Mouse (Mus musculus) heart, embryonic 13.5 days (tissue): ENCODE data around the gene Mafg. TPM values are rescaled to one million over a fixed set of nuclear protein-coding genes. Genes with fewer than 3 reads are reported as not detected.

Source experiments
- ATAC-seq: fragments of 200-750 bp; cut with Nextera tagmentation; 2 replicates; pipeline ENCODE4 v1.8.0; 2017; ENCODE audit warnings: moderate TSS enrichment; ENCODE audit not compliant: insufficient number of reproducible peaks, low FRiP score, low TSS enrichment; ENCODE audit errors: extremely low read depth
- H3K27ac ChIP-seq: fragments of 300-500 bp; sonication (generic); replicated peaks from 2 replicates; pipeline ENCODE4 v1.5.1; 2015; ENCODE audit warnings: moderate library complexity, mild to moderate bottlenecking, inconsistent platforms
- H3K27me3 ChIP-seq: fragments of 300-500 bp; sonication (generic); replicated peaks from 2 replicates; pipeline ENCODE4 v1.6.1; 2015; ENCODE audit warnings: mild to moderate bottlenecking, inconsistent platforms
- H3K36me3 ChIP-seq: fragments of 300-500 bp; sonication (generic); 2 replicates; pipeline ENCODE4 v1.6.1; 2015; ENCODE audit warnings: mild to moderate bottlenecking, inconsistent platforms
- H3K4me1 ChIP-seq: fragments of 300-500 bp; sonication (generic); 2 replicates; pipeline ENCODE4 v1.6.1; 2015; ENCODE audit warnings: inconsistent platforms
- H3K4me2 ChIP-seq: fragments of 300-500 bp; sonication (generic); 2 replicates; pipeline ENCODE4 v1.6.1; 2015; ENCODE audit warnings: inconsistent platforms, mild to moderate bottlenecking, moderate library complexity
- H3K4me3 ChIP-seq: fragments of 300-500 bp; sonication (generic); 2 replicates; pipeline ENCODE4 v1.5.1; 2015; ENCODE audit warnings: moderate library complexity, mild to moderate bottlenecking, inconsistent platforms
- H3K9ac ChIP-seq: fragments of 300-500 bp; sonication (generic); 2 replicates; pipeline ENCODE4 v1.6.1; 2015; ENCODE audit warnings: inconsistent platforms, mild to moderate bottlenecking, moderate library complexity
- H3K9me3 ChIP-seq: fragments of 300-500 bp; sonication (generic); 2 replicates; pipeline ENCODE4 v1.6.1; 2016; ENCODE audit warnings: inconsistent platforms
- WGBS: fragments of 180-500 bp; shearing (Covaris S2); methylation state at CpG from one replicate; pipeline ENCODE4 v1.1.7; 2015; ENCODE audit warnings: mixed read lengths; 5-methylcytosine and 5-hydroxymethylcytosine counted together
- polyA plus RNA-seq: library from polyadenylated mRNA; unstranded; fragments of >200 nt; fragmentation: Nextera tagmentation; extraction: Ambion mirVana; gene quantifications from 2 replicates; pipeline ENCODE4 v1.2.1, GENCODE M21; 2015

The Mafg gene
- polyA plus RNA-seq, 1 experiment from 2014 or later: 18.1 TPM

DNA sequence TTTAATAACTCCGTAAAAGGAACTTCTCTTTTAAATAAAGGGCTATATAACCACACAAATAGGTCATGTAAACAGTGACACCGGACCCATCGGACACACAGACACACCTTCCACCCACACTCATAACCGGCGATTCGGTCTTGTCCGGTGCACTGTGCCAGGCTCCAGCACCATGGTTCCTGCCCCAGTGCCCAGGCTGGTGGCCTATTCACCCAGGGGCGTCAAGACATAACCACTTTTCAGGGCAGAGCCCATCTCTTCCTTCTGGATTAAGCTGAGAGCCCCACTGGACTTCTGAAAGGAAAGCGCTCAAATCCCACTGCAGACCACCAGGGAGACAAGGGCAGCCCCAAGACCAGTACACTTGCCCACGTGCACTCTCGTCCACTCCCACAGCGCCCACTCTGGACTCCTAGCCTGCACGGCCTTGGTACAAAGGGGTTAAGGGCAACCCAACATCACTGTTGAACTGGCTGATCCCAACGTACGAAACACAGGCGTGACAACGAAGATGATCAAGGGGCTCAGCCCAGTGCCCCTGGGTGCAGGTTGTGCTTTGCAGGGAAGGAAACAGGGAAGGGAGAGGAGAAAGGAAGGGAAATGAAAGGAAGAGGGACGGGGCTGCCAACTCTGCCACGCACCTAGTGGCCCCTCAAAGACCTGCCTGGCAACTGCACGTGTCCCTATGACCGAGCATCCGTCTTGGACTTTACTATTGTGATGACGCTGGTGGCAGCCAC is 4.6 kb downstream of the Mafg start:
- Histone ChIP-seq H3K9me3 (no peaks in the 10 kb centered on the region), H3K36me3 (peaks cover 30% of the 10 kb centered on the region), H3K4me3 (peak overlapping the region; percentile 93), H3K9ac (peak overlapping the region; percentile 97; the same call in 1 of the 2 replicates), H3K4me1 (peaks cover 52% of the 10 kb centered on the region), H3K27me3 (no peaks in the 10 kb centered on the region), H3K4me2 (peak overlapping the region; percentile 76), H3K27ac (peak overlapping the region; percentile 91; the same call in 1 of the 2 replicates)
- ATAC-seq: no peak
- 93% methylated on average over 23 of the region's 23 CpGs for WGBS

DNA sequence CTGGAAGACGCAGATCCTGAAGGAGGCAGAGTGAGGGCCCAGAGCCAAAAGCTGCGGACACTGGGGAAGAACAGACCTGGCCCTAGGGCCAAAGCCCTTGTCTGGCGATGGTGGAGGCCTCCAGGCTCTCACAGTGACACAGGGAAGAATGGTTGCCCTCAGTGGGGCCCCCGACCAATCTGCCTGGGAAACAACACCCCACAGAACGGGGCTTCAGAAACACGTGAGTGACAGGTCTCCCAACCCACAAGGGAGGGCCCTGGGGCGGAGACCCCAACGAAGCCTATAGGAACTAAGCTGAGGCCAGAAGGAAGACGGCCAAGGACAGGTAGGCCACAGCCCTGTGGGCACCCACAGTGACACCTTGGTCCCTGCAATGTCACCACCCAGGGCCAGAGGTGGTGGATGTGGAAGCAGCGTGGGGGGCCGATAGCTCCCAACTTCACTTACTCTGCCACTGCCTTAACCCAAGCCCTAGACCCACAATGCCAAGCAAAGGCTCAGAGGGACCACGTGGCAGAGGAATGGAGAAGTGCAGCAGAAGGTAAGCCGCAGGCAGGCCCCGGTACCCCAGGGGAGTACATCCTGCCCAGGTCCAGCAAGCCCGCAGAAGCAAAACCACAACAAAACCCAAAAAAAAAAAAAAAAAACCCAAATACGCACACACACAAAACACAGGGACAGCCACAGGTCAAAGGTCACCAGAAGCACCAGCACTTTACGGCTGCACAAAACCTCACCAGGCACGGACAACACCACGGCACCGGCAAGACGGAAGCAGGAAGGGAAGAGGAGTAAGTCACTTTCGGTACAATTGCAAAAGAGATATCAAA is 5.7 kb downstream of the Mafg start:
- H3K9ac ChIP-seq: peak overlapping the region; percentile 24; the same call in 1 of the 2 replicates
- H3K36me3 ChIP-seq: peaks cover 38% of the 10 kb centered on the region
- H3K27me3 ChIP-seq: no peaks in the 10 kb centered on the region
- no peak for ATAC-seq
- peak overlapping the region; percentile 96; the same call in 1 of the 2 replicates for H3K4me2 ChIP-seq
- H3K27ac ChIP-seq: no peak overlapping the region
- no peak overlapping the region for H3K4me3 ChIP-seq
- no peaks in the 10 kb centered on the region for H3K9me3 ChIP-seq
- 84% methylated on average over 22 of the region's 22 CpGs for WGBS
- H3K4me1 ChIP-seq: peaks cover 58% of the 10 kb centered on the region

DNA sequence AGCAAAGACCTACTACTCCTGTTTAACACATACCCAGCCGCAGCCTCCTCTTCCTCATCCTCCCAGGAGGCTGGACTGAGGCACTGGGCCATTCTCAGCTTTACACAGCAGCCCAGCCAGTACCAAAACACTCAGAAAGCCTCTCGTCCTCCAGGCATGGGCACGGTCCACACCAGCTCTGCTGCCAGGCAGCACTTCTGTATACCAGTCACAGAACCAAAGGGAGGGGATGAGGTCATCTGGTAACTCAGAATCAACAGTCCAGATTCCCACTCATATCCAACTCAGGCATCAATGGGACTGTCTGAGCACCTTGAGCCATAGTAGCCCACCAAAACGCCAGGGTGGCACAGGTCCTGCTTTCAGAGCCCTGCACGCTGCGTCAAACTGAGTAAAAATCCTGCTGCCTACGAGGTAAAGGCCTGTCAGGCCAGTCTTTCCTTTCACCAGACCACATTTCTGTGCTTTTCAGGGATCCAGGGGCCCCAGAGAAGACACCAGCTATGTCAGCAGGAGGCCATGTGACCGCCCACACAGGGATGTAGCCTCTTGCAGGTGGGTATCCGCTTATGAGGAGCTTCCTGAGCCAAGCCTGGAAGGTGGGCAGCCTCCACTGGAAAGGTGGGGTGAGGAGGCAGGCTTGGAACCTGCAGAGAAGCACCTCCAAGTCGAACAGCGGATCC is 6.5 kb downstream of the Mafg start:
- Histone ChIP-seq H3K4me1 (peaks cover 52% of the 10 kb centered on the region), H3K9ac (peak overlapping the region; percentile 24; the same call in 1 of the 2 replicates), H3K9me3 (no peaks in the 10 kb centered on the region), H3K4me2 (peak overlapping the region; percentile 96; the same call in 1 of the 2 replicates), H3K27me3 (no peaks in the 10 kb centered on the region), H3K36me3 (peaks cover 46% of the 10 kb centered on the region), H3K27ac (no peak overlapping the region), H3K4me3 (0 out of 2 replicates have a peak overlapping the region, but pooled peaks have one; percentile 1)
- no peak for ATAC-seq
- 85% methylated on average over 11 of the region's 11 CpGs for WGBS

DNA sequence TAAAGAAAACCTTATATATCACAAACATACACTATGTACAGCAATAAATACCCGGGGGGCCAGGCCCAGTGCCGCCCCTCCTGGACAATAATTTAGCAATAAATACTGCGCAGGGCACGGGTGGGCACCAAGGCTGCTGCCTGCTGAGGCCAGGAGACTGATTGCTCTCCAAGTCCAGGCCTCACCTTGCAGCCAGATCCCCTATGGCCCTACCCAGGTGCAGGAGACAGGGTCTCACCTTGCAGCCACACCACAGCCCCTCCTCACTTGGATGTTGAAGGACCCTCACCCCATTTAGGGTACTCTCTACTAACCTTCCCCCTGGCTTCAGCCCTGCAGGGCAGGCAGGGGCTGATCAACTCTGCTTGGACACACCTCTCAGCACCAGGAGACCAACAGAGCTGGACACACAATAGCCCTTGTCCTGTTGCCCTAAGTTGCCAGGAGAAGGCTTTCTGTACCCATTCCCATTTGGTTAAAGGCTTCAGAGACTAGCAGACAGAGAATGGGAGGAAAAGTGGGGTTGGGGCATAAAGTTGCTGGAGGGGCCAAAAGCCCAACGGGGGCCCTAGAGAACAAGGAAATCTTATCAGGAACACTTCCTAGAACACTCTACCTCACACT is 8.1 kb downstream of the Mafg start, which contains the start of gene Sirt7:
Sirt7 (minus strand) TSS at position 89 of the 624 bp plus-strand sequence.
- Histone ChIP-seq H3K27me3 (no peaks in the 10 kb centered on the region), H3K4me3 (peak within 1 kb of the TSS; percentile 99), H3K4me1 (peaks cover 35% of the 10 kb centered on the region), H3K9ac (peak within 1 kb of the TSS; percentile 90), H3K27ac (peak within 1 kb of the TSS; percentile 78), H3K36me3 (peaks cover 62% of the 10 kb centered on the region), H3K4me2 (peak within 1 kb of the TSS; percentile 96), H3K9me3 (no peaks in the 10 kb centered on the region)
- WGBS: 13% methylated on average over 5 of the region's 5 CpGs
- ATAC-seq: no peak

DNA sequence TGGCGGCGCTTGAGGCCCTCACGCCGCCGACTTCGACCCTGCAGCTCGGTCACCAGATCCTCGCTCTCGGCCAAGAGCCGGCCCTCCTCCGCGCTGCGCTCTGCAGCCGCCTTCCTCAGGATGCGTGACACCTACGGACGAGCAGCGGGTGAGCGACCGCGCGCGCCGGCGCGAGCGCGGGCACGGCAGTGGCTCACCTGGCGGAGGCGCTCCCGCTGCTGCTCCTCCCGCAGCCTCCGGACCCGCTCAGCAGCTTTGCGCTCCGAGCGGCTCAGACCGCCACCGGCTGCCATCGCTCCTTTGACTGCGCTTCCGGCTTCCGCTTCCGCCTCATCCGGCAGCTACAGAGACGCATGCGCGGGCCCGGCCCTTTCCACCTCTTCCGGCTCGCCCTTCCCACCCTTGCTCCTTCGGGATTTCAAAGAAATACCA is 8.7 kb downstream of the Mafg start:
- peak overlapping the region; percentile 78 for H3K27ac ChIP-seq
- H3K4me3 ChIP-seq: peak overlapping the region; percentile 99
- peak overlapping the region; percentile 90 for H3K9ac ChIP-seq
- H3K36me3 ChIP-seq: peaks cover 67% of the 10 kb centered on the region
- no peaks in the 10 kb centered on the region for H3K27me3 ChIP-seq
- H3K4me2 ChIP-seq: peak overlapping the region; percentile 96
- under 1% methylated on average over 51 of the region's 53 CpGs for WGBS
- H3K9me3 ChIP-seq: no peaks in the 10 kb centered on the region
- H3K4me1 ChIP-seq: peaks cover 30% of the 10 kb centered on the region
- ATAC-seq: peak; percentile 64

DNA sequence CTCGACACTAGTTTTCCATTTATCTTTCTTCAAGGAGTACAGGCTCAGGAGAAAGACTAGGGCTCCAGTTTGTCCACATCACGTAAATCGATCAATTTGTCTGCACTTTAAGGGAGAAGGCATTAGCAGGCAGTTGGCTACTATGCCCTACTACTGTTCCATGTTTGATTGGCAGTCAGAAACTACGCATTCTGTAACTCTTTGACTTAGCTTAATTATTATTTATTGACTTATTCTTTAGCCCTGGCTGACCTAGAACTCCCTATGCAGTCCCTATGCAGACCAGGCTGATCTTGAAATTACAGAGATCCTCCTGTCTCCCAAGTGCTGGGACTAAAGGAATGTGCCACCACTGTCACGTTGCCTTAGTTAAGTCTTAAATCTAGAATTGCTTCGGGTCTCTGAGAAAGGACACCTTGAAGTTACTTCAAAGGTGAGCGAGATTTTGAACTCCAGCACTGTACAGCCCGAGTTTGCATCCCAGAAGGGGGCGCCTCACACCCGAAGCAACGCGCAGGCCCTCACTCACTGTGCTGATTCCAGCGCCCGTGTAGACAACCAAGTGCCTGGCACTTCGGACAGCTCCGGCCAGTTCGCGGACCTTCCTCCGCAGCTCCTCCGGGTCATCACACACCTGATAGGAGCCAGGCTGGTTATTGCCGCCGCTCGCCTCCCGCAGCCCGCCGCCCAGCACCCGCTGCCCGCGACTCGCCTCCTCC is 9.3 kb downstream of the Mafg start:
- Histone ChIP-seq H3K27me3 (no peaks in the 10 kb centered on the region), H3K27ac (peak overlapping the region; percentile 78), H3K4me1 (peaks cover 24% of the 10 kb centered on the region), H3K9ac (peak overlapping the region; percentile 90), H3K36me3 (peaks cover 67% of the 10 kb centered on the region), H3K9me3 (no peaks in the 10 kb centered on the region), H3K4me2 (peak overlapping the region; percentile 96), H3K4me3 (peak overlapping the region; percentile 99)
- 12% methylated on average over 30 of the region's 30 CpGs for WGBS
- ATAC-seq: peak; percentile 68

DNA sequence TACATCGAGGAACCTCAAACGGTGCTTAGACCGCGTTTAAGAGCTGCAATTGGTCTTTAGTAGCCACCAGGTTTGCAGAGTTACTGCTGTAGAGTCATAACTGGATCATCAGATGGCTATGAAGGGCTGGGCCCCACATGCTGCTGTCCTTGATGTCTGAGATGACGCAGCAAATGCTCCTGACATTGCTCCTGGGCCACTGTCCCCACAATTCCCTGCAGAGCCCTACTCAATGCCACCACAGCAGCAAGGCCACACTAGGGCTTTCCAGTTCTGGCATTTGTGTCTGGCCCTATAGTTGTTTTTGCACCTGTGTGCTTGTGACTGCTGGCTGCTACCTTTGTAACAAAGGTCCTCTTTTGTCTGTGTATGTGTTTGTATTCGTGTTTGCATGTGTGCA is 10.6 kb downstream of the Mafg start:
- Histone ChIP-seq H3K4me3 (no peak overlapping the region), H3K27me3 (no peaks in the 10 kb centered on the region), H3K4me2 (no peak overlapping the region), H3K36me3 (peaks cover 69% of the 10 kb centered on the region), H3K9me3 (no peaks in the 10 kb centered on the region), H3K4me1 (peaks cover 24% of the 10 kb centered on the region), H3K27ac (no peak overlapping the region), H3K9ac (no peak overlapping the region)
- 84% methylated on average over 6 of the region's 6 CpGs for WGBS
- no peak for ATAC-seq

DNA sequence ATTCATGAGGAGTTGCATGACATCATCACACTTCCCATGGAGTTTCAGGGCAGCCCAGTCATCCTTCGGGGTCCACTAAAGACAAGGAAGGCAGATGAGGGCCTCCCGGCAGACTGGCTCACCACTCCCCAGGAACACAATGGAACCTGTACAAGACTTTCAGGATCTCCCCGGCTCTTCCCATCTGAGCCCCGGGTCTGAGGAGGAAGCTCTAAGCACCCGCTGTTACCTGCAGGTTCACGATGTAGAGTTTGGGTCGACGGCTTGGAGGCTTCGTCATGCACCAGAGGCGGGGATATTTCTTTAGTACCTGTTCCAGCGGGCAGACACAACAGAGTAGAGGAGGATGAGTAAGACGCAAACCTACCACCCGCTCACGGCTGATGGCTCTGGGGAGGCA is 13.2 kb downstream of the Mafg start:
- Histone ChIP-seq H3K9me3 (no peaks in the 10 kb centered on the region), H3K36me3 (peaks cover 64% of the 10 kb centered on the region)
- 91% methylated on average over 14 of the region's 14 CpGs for WGBS

DNA sequence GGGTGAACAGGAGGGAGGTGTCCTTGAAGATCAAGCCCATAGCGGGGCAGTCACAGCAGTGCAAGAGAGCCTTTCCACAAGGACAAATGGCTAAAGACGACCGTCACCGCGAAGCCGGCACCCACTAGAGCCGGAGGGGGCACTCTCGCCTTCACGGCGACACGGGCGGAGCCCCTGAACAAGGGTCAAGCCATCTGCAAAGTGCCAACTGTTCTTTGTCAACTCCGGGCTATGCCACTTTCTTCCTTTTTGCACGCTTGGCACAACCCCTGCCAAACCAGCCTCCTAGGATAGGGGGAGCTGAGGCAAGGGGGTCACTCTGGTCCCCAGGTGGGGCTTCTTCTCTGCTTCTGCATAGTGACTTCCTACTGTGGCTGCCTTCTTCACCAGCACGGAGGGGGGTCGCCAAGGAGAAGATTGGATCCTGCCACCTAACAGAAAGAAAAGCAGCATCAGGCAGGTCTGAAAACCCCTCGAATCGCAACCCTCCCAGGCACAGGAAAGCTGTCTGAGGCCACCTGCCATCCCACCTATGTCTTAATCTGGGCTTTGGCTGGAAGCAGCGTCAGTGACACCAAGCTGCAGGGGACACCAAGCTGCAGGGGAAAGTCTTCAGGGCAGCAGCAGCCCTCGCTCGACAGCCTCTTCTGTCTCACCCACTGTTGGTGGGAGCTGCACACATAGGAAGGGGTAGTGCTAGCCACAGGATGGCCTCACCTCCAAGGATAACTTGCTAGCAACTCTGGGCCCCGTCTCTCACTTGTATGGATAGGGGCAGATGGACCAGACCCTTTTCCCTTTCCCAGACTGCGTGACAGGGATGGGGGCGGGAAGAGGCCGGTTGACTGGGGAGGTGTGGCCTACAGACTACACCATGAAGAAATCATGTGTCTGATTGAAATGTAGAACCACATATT is 14.5 kb downstream of the Mafg start:
- peaks cover 72% of the 10 kb centered on the region for H3K36me3 ChIP-seq
- no peak overlapping the region; the same call in 1 of the 2 replicates for H3K27ac ChIP-seq
- H3K4me3 ChIP-seq: no peak overlapping the region

More for the DNA sequence above, 13.2 kb downstream of the Mafg start:
- Histone ChIP-seq H3K4me3 (no peak overlapping the region), H3K27me3 (no peaks in the 10 kb centered on the region), H3K4me2 (no peak overlapping the region), H3K9ac (no peak overlapping the region), H3K27ac (no peak overlapping the region), H3K4me1 (peaks cover 34% of the 10 kb centered on the region)
- ATAC-seq: no peak

More for the DNA sequence above, 14.5 kb downstream of the Mafg start:
- 92% methylated on average over 25 of the region's 25 CpGs for WGBS
- no peak overlapping the region for H3K4me2 ChIP-seq
- ATAC-seq: no peak
- H3K27me3 ChIP-seq: no peaks in the 10 kb centered on the region
- no peak overlapping the region for H3K9ac ChIP-seq
- H3K9me3 ChIP-seq: no peaks in the 10 kb centered on the region
- H3K4me1 ChIP-seq: peaks cover 27% of the 10 kb centered on the region
